Mouse (Mus musculus): ENCODE results near the gene Fbxl20.

Fbxl20 gene

GRCm38 (mm10) chr11:98090583-98090982 is 59.6 kb downstream of the Fbxl20 start:
- in situ Hi-C loops (cut with MboI, MseI): no loop called here

GRCm38 (mm10) chr11:98088224-98088623 is 62.0 kb downstream of the Fbxl20 start:
- in situ Hi-C loops (cut with MboI, MseI): no loop called here

- in situ Hi-C loops (cut with MboI, MseI): no loop called here
These were observed 63.6 kb downstream of the Fbxl20 start for GRCm38 (mm10) chr11:98086574-98086973.

GRCm38 (mm10) chr11:98086141-98086540 is 64.1 kb downstream of the Fbxl20 start:
- in situ Hi-C loops (cut with MboI, MseI): no loop called here

- in situ Hi-C loops (cut with MboI, MseI): no loop called here
These were observed 67.5 kb downstream of the Fbxl20 start for GRCm38 (mm10) chr11:98082745-98083144.

GRCm38 (mm10) chr11:98080450-98080849 is 69.8 kb downstream of the Fbxl20 start:
- in situ Hi-C loops (cut with MboI, MseI): no loop called here

GRCm38 (mm10) chr11:98077086-98077485 is 73.1 kb downstream of the Fbxl20 start:
- in situ Hi-C loops (cut with MboI, MseI): no loop called here

GRCm38 (mm10) chr11:98075195-98075808 is 74.9 kb downstream of the Fbxl20 start:
- in situ Hi-C loops (cut with MboI, MseI): no loop called here

- in situ Hi-C loops (cut with MboI, MseI): loop anchor here (5.0 kb wide), 1 partner anchor 36 kb away; no protein-coding TSS in a partner anchor
These were observed 76.8 kb downstream of the Fbxl20 start for GRCm38 (mm10) chr11:98073442-98073841.

- in situ Hi-C loops (cut with MboI, MseI): loop anchor here (10.0 kb wide), 2 partner anchors 492 to 1028 kb away; partner anchors contain the start of gene Srcin1
These were observed 82.9 kb downstream of the Fbxl20 start for GRCm38 (mm10) chr11:98067255-98067654.

- in situ Hi-C loops (cut with MboI, MseI): loop anchor here (10.0 kb wide), 2 partner anchors 491 to 1029 kb away; partner anchors contain the start of gene Srcin1
These were observed 84.0 kb downstream of the Fbxl20 start for GRCm38 (mm10) chr11:98066201-98066600.

GRCm38 (mm10) chr11:98061904-98062562 is 88.2 kb downstream of the Fbxl20 start:
- in situ Hi-C loops (cut with MboI, MseI): loop anchor here (10.0 kb wide), 2 partner anchors 487 to 1033 kb away; partner anchors contain the start of gene Srcin1

GRCm38 (mm10) chr11:98061441-98061840 is 88.8 kb downstream of the Fbxl20 start:
- in situ Hi-C loops (cut with MboI, MseI): loop anchor here (10.0 kb wide), 2 partner anchors 487 to 1033 kb away; partner anchors contain the start of gene Srcin1

GRCm38 (mm10) chr11:98060104-98060692 is 90.0 kb downstream of the Fbxl20 start:
- in situ Hi-C loops (cut with MboI, MseI): loop anchor here (10.0 kb wide), 2 partner anchors 485 to 1035 kb away; partner anchors contain the start of gene Srcin1

GRCm38 (mm10) chr11:98059662-98060061 is 90.5 kb downstream of the Fbxl20 start:
- in situ Hi-C loops (cut with MboI, MseI): loop anchor here (10.0 kb wide), 2 partner anchors 485 to 1035 kb away; partner anchors contain the start of gene Srcin1

- in situ Hi-C loops (cut with MboI, MseI): no loop called here
These were observed 92.2 kb downstream of the Fbxl20 start for GRCm38 (mm10) chr11:98057998-98058397.

- in situ Hi-C loops (cut with MboI, MseI): no loop called here
These were observed 92.7 kb downstream of the Fbxl20 start for GRCm38 (mm10) chr11:98057466-98057865.

- in situ Hi-C loops (cut with MboI, MseI): no loop called here
These were observed 97.0 kb downstream of the Fbxl20 start, which contains the start of gene Stac2 for GRCm38 (mm10) chr11:98052989-98053834. Gene Stac2, minus strand, starts transcription at chr11:98053462.

- in situ Hi-C loops (cut with MboI, MseI): no loop called here
These were observed 97.8 kb downstream of the Fbxl20 start for GRCm38 (mm10) chr11:98052129-98052988.

- in situ Hi-C loops (cut with MboI, MseI): no loop called here
These were observed 98.5 kb downstream of the Fbxl20 start for GRCm38 (mm10) chr11:98051611-98052128.
